Mouse (Mus musculus) ES-E14 (cell line): ENCODE measurements around the gene Wdr48. TPM values are rescaled to one million over a fixed set of nuclear protein-coding genes. Genes with fewer than 3 reads are reported as not detected.

Experiments
- DNase-seq: peaks from one replicate; pipeline ENCODE4 v3.0.0-alpha.2; 2013; ENCODE audit warnings: low read depth, low spot score
- H3K27ac ChIP-seq: 2 replicates; pipeline ENCODE4 v1.5.1; 2012; ENCODE audit warnings: low read depth, mild to moderate bottlenecking, low read length, moderate library complexity, mixed read lengths; ENCODE audit not compliant: poor library complexity, insufficient read depth, severe bottlenecking
- H3K36me3 ChIP-seq: 2 replicates; pipeline ENCODE4 v1.6.1; 2012; ENCODE audit warnings: mild to moderate bottlenecking, low read length, moderate library complexity, mixed read lengths; ENCODE audit not compliant: control insufficient read depth, poor library complexity, insufficient read depth, severe bottlenecking
- H3K4me1 ChIP-seq, 2 experiments: fragments of 150-350 bp in 1 of 2; sonication (generic) in 1 of 2; 2 replicates each; pipeline ENCODE4 v1.6.1; 2012; ENCODE audit warnings: low read length in 2 of 2, mild to moderate bottlenecking in 1 of 2, mixed read lengths in 1 of 2; ENCODE audit not compliant: control insufficient read depth in 2 of 2, insufficient read depth in 2 of 2, poor library complexity in 1 of 2
- H3K4me3 ChIP-seq, 2 experiments: fragments of 150-350 bp in 1 of 2; sonication (generic) in 1 of 2; 2 replicates each; pipeline ENCODE4 v1.5.1; 2012; ENCODE audit warnings: low read length in 2 of 2, low read depth in 1 of 2, mild to moderate bottlenecking in 1 of 2, mixed read lengths in 1 of 2; ENCODE audit not compliant: insufficient read depth in 1 of 2, poor library complexity in 1 of 2, severe bottlenecking in 1 of 2
- H3K9ac ChIP-seq: 2 replicates; pipeline ENCODE4 v1.6.1; 2012; ENCODE audit warnings: low read depth, mild to moderate bottlenecking, low read length, mixed read lengths; ENCODE audit not compliant: poor library complexity, insufficient read depth, severe bottlenecking
- H3K9me3 ChIP-seq: fragments of 150-350 bp; sonication (generic); 2 replicates; pipeline ENCODE4 v1.6.1; 2012; ENCODE audit warnings: low read depth, mild to moderate bottlenecking, low read length; ENCODE audit not compliant: control insufficient read depth, insufficient read depth
- CHD2 ChIP-seq: IDR thresholded peaks from 2 replicates; pipeline ENCODE4 v1.6.1; 2014; ENCODE audit warnings: mild to moderate bottlenecking, low read depth, low read length, inconsistent platforms
- HCFC1 ChIP-seq: IDR thresholded peaks from 2 replicates; pipeline ENCODE4 v1.6.1; 2012; ENCODE audit warnings: low read length, inconsistent platforms, borderline replicate concordance; ENCODE audit not compliant: insufficient read depth
- MAFK ChIP-seq: IDR thresholded peaks from 2 replicates; pipeline ENCODE4 v1.6.1; 2014; ENCODE audit warnings: mild to moderate bottlenecking, low read depth, low read length, inconsistent platforms; ENCODE audit not compliant: insufficient read depth
- ZC3H11A ChIP-seq: IDR thresholded peaks from 2 replicates; pipeline ENCODE4 v1.6.1; 2012; ENCODE audit warnings: low read depth, mild to moderate bottlenecking, inconsistent platforms, low read length, borderline replicate concordance
- ZNF384 ChIP-seq: IDR thresholded peaks from 2 replicates; pipeline ENCODE4 v1.6.1; 2012; ENCODE audit warnings: low read depth, low read length, inconsistent platforms
- in situ Hi-C, 2 experiments: fragments of 600-800 bp; cut with MboI; formaldehyde crosslinking; loops; one replicate each; pipeline ENCODE4 v1.15.1; 2025; ENCODE audit warnings: low sequenced_read_pairs in 2 of 2, inconsistent platforms in 1 of 2; ENCODE audit not compliant: unreplicated experiment in 2 of 2
- total RNA-seq: library from RNA; depleted of rRNA; stranded (reverse); fragments of 300-350 nt; gene quantifications from 2 replicates; pipeline ENCODE4 v1.2.3, GENCODE M21; 2012

Gene Wdr48
- total RNA-seq, 1 experiment, result 33.8 TPM

DNA sequence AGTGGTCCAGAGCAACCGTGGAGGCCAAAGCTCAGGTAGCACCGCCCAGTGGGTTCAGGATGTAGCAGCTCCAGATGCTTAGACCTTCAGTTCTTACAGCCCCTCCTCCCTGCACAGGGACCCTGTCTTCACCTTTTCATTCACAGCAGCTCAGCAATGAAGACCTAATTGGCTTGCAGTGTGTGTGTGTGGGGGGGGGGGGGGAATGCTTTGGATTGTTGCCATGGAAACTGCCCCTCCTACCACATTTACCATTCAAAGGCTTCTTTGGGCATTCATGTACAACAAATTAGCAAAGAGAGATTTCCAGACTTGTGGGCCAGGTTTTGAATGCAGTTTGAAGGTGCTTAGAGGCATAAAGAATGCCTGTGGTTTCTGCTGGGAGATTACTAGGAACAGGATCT lies 5.8 kb upstream of the Wdr48 start:
- in situ Hi-C loops, result no loop called here
- Histone ChIP-seq H3K27ac (no peak overlapping the region), H3K4me3 (no peak overlapping the region), H3K9me3 (no peaks in the 10 kb centered on the region; the same call in 1 of the 2 replicates), H3K4me1 (no peaks in the 10 kb centered on the region), H3K9ac (no peak overlapping the region), H3K36me3 (no peaks in the 10 kb centered on the region)
- TF ChIP-seq CHD2 (no peak), HCFC1 (no peak), ZNF384 (no peak), MAFK (no peak), ZC3H11A (no peak)
- DNase-seq, result no peak

DNA sequence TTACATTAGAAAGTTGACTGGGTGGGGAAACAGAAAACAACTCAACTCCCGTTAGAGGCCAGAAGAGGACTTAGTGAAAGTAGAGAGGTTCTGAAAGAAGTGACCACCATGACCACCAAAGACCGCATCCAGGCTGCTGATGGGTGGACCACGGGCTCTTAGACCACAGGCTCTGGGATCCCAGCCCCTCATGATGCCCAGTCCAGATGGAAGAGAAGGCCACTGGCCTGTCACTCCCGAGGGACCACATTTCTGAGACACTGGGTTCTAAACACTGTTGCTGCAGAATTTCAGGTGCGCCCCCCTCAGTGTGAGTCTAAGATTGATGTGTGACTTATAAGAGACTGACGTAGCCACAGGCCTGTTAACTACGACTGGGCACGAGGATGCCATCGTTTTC lies 5.2 kb upstream of the Wdr48 start:
- no peak overlapping the region for H3K9ac ChIP-seq
- in situ Hi-C loops, result no loop called here
- no peak for DNase-seq
- no peaks in the 10 kb centered on the region; the same call in 1 of the 2 replicates for H3K9me3 ChIP-seq
- no peak overlapping the region for H3K4me3 ChIP-seq
- no peaks in the 10 kb centered on the region for H3K4me1 ChIP-seq
- TF ChIP-seq MAFK, result no peak
- TF ChIP-seq HCFC1, result no peak
- TF ChIP-seq ZC3H11A, result no peak
- TF ChIP-seq ZNF384, result no peak
- no peak for TF ChIP-seq CHD2
- no peaks in the 10 kb centered on the region for H3K36me3 ChIP-seq
- no peak overlapping the region for H3K27ac ChIP-seq

GRCm38 (mm10) chr9:119890692-119891091 lies 4.0 kb upstream of the Wdr48 start:
- in situ Hi-C loops, result no loop called here
- TF ChIP-seq CHD2 (no peak), ZNF384 (0 out of 2 replicates have a peak, but pooled peaks have one; percentile 37), ZC3H11A (peak; percentile 26; the same call in 1 of the 2 replicates)

DNA sequence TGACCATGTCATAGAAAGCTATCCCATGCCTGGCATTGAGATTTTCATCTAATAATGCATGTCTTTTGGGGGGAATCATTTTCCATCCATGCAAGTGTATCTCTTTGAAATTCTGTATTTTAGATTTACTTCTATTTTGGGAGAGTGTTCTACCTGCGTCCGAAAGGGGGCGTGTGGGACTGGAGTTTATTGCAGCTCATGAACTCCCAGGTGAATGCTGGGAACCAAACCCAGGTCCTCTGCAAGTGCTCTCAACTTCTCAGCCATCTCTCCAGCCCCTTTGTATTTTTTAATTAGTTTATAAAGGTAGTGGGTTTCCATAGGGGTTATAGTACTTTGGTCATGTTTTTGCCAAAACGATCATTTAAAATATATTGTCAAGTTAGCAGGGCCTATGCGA lies 797 bp upstream of the Wdr48 start:
- DNase-seq, result no peak
- 0 out of 4 replicates have a peak, but pooled peaks cover 0 to 4% of the 10 kb centered on the region in 2 experiments for H3K4me1 ChIP-seq
- 0 out of 2 replicates have a peak, but pooled peaks cover 2% of the 10 kb centered on the region for H3K36me3 ChIP-seq
- H3K4me3 ChIP-seq, result peak overlapping the region in 1 of 2 experiments; percentile 93; a peak in 2 of 4 replicates
- TF ChIP-seq HCFC1, result no peak
- TF ChIP-seq CHD2, result no peak
- no peak for TF ChIP-seq ZNF384
- TF ChIP-seq MAFK, result no peak
- no peak for TF ChIP-seq ZC3H11A
- H3K27ac ChIP-seq, result no peak overlapping the region
- no peaks in the 10 kb centered on the region for H3K9me3 ChIP-seq
- in situ Hi-C loops, result no loop called here
- H3K9ac ChIP-seq, result no peak overlapping the region

More at GRCm38 (mm10) chr9:119890692-119891091, 4.0 kb upstream of the Wdr48 start:
- no peak for DNase-seq
- no peaks in the 10 kb centered on the region for H3K36me3 ChIP-seq
- H3K4me3 ChIP-seq, result no peak overlapping the region
- H3K9ac ChIP-seq, result no peak overlapping the region
- no peaks in the 10 kb centered on the region for H3K4me1 ChIP-seq
- H3K27ac ChIP-seq, result no peak overlapping the region
- H3K9me3 ChIP-seq, result no peaks in the 10 kb centered on the region; the same call in 1 of the 2 replicates
